Mouse (Mus musculus) erythroblast, embryonic 14.5 days (primary cell): ENCODE data around the gene Ankrd52.

Source experiments
- GATA1 ChIP-seq: IDR thresholded peaks from 2 replicates; pipeline ENCODE4 v1.6.1; 2012; ENCODE audit warnings: low read length, inconsistent platforms, mixed read lengths
- TAL1 ChIP-seq: IDR thresholded peaks from 3 replicates; pipeline ENCODE4 v1.6.1; 2012; ENCODE audit warnings: low read length, inconsistent platforms, mixed read lengths

DNA sequence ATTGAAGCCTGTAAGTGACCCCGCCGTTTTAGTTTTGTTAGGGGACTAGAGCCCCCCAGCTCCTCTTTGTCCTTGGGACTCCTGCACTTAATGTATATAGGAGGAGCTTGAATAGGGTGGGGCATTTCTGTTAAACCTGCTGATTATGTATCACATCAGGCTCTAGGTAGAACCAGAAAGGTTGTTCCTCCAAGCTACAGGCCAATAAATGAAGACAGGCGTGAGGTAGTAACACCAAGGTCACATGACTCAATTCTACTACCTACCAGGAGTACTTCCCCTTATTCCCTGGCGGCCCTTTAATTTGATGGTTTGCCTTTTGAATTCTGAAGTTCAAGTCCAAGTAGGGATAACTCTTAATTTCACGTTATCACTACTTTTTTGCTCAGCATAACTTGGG is 38.5 kb upstream of the Ankrd52 start:
- no peak for TF ChIP-seq GATA1
- TF ChIP-seq TAL1 = no peak
